Mouse (Mus musculus) heart, postnatal 0 days (tissue): ENCODE data around the gene Ddx4.

ENCODE experiments used
- CTCF ChIP-seq: IDR thresholded peaks from 2 replicates; pipeline ENCODE4 v1.5.1; 2016; ENCODE audit warnings: antibody characterized with exemption, control low read depth, low read depth
- EP300 ChIP-seq: IDR thresholded peaks from 2 replicates; pipeline ENCODE4 v1.6.1; 2016; ENCODE audit warnings: antibody characterized with exemption, low read depth

DNA sequence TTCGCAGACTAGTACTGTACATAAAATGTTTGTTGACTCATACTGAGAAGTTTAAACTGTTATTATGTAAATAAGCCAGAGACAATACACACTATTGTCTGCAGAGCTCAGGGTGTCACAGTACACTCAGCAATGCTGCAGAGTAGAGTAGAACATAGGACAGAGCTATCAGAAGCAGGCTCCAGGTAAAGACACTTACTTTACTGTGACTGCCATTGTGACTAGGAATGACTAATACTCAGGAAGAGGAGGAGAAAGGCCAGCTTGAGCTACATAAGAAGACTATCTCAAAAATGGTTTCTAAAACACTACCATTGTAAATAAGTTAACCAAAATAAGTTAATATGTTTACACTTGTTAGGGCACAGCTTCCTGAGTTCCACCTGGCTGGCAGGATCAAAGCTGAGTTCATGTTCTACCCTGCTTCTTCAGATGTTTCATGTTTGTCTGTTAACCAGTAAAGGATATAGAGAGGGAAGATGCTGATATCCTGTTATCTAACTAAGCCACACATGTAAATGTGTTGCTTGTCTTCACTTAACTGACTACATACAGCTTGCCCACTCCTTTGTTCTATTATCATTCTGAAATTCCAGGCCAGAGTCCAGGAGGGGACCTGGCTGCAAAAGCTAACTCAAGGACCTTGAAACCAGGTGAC, 6.6 kb downstream of the Ddx4 start:
- TF ChIP-seq CTCF (no peak), EP300 (no peak)
